Mouse (Mus musculus) liver, embryonic 11.5 days (tissue): ENCODE data around the gene H2-Ab1. TPM values are rescaled to one million over a fixed set of nuclear protein-coding genes. Genes with fewer than 3 reads are reported as not detected.
"Not testable (repeated sequence)": the region's sequence is repeated elsewhere in the genome, so short reads cannot be mapped to it uniquely, and the experiment has no call there.

ENCODE experiments used
- ATAC-seq: fragments of 200-750 bp; cut with Nextera tagmentation; replicated peaks from 2 replicates; pipeline ENCODE4 v1.8.0; 2017; ENCODE audit warnings: moderate number of reproducible peaks, mild to moderate bottlenecking, moderate TSS enrichment, moderate library complexity; ENCODE audit not compliant: low FRiP score
- DNase-seq: peaks from one replicate; pipeline ENCODE4 v3.0.0-alpha.2; 2017; ENCODE audit warnings: low spot score
- H3K27ac ChIP-seq: fragments of 300-500 bp; sonication (generic); 2 replicates; pipeline ENCODE4 v1.5.1; 2014; ENCODE audit warnings: mild to moderate bottlenecking, low read depth, low read length, control low read depth
- H3K27me3 ChIP-seq: fragments of 300-500 bp; sonication (generic); replicated peaks from 2 replicates; pipeline ENCODE4 v1.6.1; 2014; ENCODE audit warnings: low read length, mixed read lengths; ENCODE audit not compliant: control insufficient read depth, insufficient read depth
- H3K36me3 ChIP-seq: fragments of 300-500 bp; sonication (generic); 2 replicates; pipeline ENCODE4 v1.6.1; 2014; ENCODE audit warnings: mild to moderate bottlenecking, low read length, moderate library complexity, mixed read lengths; ENCODE audit not compliant: control insufficient read depth, insufficient read depth
- H3K4me1 ChIP-seq: fragments of 300-500 bp; sonication (generic); replicated peaks from 2 replicates; pipeline ENCODE4 v1.6.1; 2014; ENCODE audit warnings: low read length, mixed read lengths; ENCODE audit not compliant: control insufficient read depth, insufficient read depth
- H3K4me2 ChIP-seq: fragments of 300-500 bp; sonication (generic); 2 replicates; pipeline ENCODE4 v1.6.1; 2014; ENCODE audit warnings: mild to moderate bottlenecking, control low read depth, moderate library complexity
- H3K4me3 ChIP-seq: fragments of 300-500 bp; sonication (generic); 2 replicates; pipeline ENCODE4 v1.5.1; 2014; ENCODE audit warnings: low read depth, low read length, control low read depth
- H3K9ac ChIP-seq: fragments of 300-500 bp; sonication (generic); 2 replicates; pipeline ENCODE4 v1.6.1; 2014; ENCODE audit warnings: low read depth, low read length, control low read depth
- H3K9me3 ChIP-seq: fragments of 300-500 bp; sonication (generic); 2 replicates; pipeline ENCODE4 v1.6.1; 2016; ENCODE audit warnings: low read length, inconsistent platforms, mixed read lengths; ENCODE audit not compliant: control insufficient read depth
- WGBS: fragments of 180-500 bp; shearing (Covaris S2); extraction: QIAGEN DNeasy Blood & Tissue Kit; methylation state at CpG from one replicate; pipeline ENCODE4 v1.1.7; 2014; 5-methylcytosine and 5-hydroxymethylcytosine counted together
- polyA plus RNA-seq: library from polyadenylated mRNA; unstranded; fragments of >200 nt; fragmentation: Nextera tagmentation; extraction: Ambion mirVana; gene quantifications from 2 replicates; pipeline ENCODE4 v1.2.1, GENCODE M21; 2014

The H2-Ab1 gene
- polyA plus RNA-seq, 1 experiment from 2014 or later = 3.9 TPM

GRCm38 (mm10) chr17:34230971-34231370, 26.5 kb upstream of the H2-Ab1 start:
- H3K4me1 ChIP-seq, H3K9ac ChIP-seq, H3K4me3 ChIP-seq, H3K27ac ChIP-seq, ATAC-seq, H3K9me3 ChIP-seq, H3K27me3 ChIP-seq, DNase-seq, H3K4me2 ChIP-seq, H3K36me3 ChIP-seq: not testable (repeated sequence)
- 88% methylated on average over 6 of the region's 9 CpGs for WGBS

- WGBS = 89% methylated on average over 6 of the region's 7 CpGs
These were observed 25.5 kb upstream of the H2-Ab1 start for GRCm38 (mm10) chr17:34232021-34232420.

GRCm38 (mm10) chr17:34234926-34235325, 22.6 kb upstream of the H2-Ab1 start:
- H3K27ac ChIP-seq = no peak overlapping the region

More at GRCm38 (mm10) chr17:34232021-34232420, 25.5 kb upstream of the H2-Ab1 start:
- H3K27ac ChIP-seq, ATAC-seq, H3K36me3 ChIP-seq, H3K4me3 ChIP-seq, H3K9ac ChIP-seq, H3K27me3 ChIP-seq, H3K4me2 ChIP-seq, H3K4me1 ChIP-seq, H3K9me3 ChIP-seq, DNase-seq: not testable (repeated sequence)

DNA sequence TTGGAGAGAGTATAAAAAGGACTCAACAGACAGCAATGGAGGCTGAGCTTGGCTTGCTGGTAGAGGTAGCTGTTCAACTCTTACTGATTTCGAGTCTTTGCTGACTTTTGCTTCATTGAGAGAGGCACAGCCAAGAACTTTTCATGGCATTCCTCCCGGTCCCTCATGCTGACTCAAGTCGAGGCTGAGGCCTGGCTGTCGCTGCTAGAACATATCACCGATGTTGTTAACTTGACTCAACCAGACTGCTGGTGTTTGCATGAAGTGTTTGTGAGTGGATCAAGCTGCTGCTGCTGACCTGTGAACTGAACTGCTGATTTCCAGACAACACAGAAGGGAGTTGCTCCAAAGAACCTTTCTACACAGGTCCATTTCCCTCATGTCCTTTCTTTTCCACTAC, 20.8 kb upstream of the H2-Ab1 start:
- ATAC-seq = no peak
- H3K4me2 ChIP-seq = no peak overlapping the region
- no peaks in the 10 kb centered on the region for H3K36me3 ChIP-seq
- no peak for DNase-seq
- no peaks in the 10 kb centered on the region for H3K9me3 ChIP-seq
- WGBS = 73% methylated on average over 5 of the region's 5 CpGs
- H3K27me3 ChIP-seq = no peaks in the 10 kb centered on the region
- no peaks in the 10 kb centered on the region for H3K4me1 ChIP-seq
- no peak overlapping the region for H3K27ac ChIP-seq
- no peak overlapping the region for H3K4me3 ChIP-seq
- H3K9ac ChIP-seq = no peak overlapping the region

More at GRCm38 (mm10) chr17:34234926-34235325, 22.6 kb upstream of the H2-Ab1 start:
- no peaks in the 10 kb centered on the region for H3K27me3 ChIP-seq
- 44% methylated on average over 9 of the region's 9 CpGs for WGBS
- H3K4me2 ChIP-seq = no peak overlapping the region
- H3K4me1 ChIP-seq = no peaks in the 10 kb centered on the region
- H3K9ac ChIP-seq = no peak overlapping the region
- DNase-seq (peak; percentile 48), ATAC-seq (no peak)
- H3K36me3 ChIP-seq = no peaks in the 10 kb centered on the region
- no peak overlapping the region for H3K4me3 ChIP-seq
- no peaks in the 10 kb centered on the region for H3K9me3 ChIP-seq

GRCm38 (mm10) chr17:34237741-34238140, 19.7 kb upstream of the H2-Ab1 start:
- H3K4me1 ChIP-seq = no peaks in the 10 kb centered on the region
- no peak overlapping the region for H3K9ac ChIP-seq
- DNase-seq (no peak), ATAC-seq (no peak)
- no peak overlapping the region for H3K27ac ChIP-seq
- no peaks in the 10 kb centered on the region for H3K27me3 ChIP-seq
- no peak overlapping the region for H3K4me2 ChIP-seq
- WGBS = 80% methylated on average over 3 of the region's 3 CpGs
- no peak overlapping the region for H3K4me3 ChIP-seq
- no peaks in the 10 kb centered on the region for H3K9me3 ChIP-seq
- H3K36me3 ChIP-seq = no peaks in the 10 kb centered on the region

GRCm38 (mm10) chr17:34238706-34239105, 18.8 kb upstream of the H2-Ab1 start, which contains the start of gene H2-Ob:
Gene H2-Ob (plus strand): TSS chr17:34238903.
- no peaks in the 10 kb centered on the region for H3K27me3 ChIP-seq
- H3K27ac ChIP-seq = no peak within 1 kb of the TSS
- no peaks in the 10 kb centered on the region for H3K36me3 ChIP-seq
- no peaks in the 10 kb centered on the region for H3K9me3 ChIP-seq
- no peak within 1 kb of the TSS for H3K4me3 ChIP-seq
- DNase-seq (no peak), ATAC-seq (no peak)
- H3K9ac ChIP-seq = no peak within 1 kb of the TSS
- H3K4me2 ChIP-seq = no peak within 1 kb of the TSS
- no peaks in the 10 kb centered on the region for H3K4me1 ChIP-seq
- 54% methylated on average over 3 of the region's 3 CpGs for WGBS

DNA sequence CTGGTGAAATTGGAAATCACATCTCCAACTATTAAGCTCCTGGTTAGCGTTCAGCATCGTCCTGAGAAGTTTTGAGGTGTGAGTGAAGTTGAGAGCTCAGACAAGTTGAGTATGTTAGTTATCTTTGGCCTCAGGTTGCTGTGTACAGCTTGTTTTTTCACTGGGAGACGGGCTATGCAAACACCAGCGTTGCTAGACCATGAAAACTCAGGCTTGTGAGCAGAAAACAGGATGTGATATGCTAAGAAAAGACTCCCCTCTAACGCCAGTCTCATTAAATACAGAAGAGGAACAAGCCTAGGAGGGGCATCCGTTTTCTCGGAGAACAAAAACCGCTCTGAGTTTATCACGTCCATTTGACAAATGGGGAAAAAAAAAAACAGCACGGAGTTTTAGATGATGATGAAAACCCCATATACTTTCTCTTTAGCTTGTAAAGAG, 17.9 kb upstream of the H2-Ab1 start:
- DNase-seq (no peak), ATAC-seq (no peak)
- no peaks in the 10 kb centered on the region for H3K4me1 ChIP-seq
- H3K36me3 ChIP-seq = no peaks in the 10 kb centered on the region
- 46% methylated on average over 10 of the region's 10 CpGs for WGBS
- H3K9ac ChIP-seq = no peak overlapping the region
- no peak overlapping the region for H3K27ac ChIP-seq
- no peaks in the 10 kb centered on the region for H3K27me3 ChIP-seq
- H3K9me3 ChIP-seq = no peaks in the 10 kb centered on the region
- H3K4me2 ChIP-seq = no peak overlapping the region
- no peak overlapping the region for H3K4me3 ChIP-seq

DNA sequence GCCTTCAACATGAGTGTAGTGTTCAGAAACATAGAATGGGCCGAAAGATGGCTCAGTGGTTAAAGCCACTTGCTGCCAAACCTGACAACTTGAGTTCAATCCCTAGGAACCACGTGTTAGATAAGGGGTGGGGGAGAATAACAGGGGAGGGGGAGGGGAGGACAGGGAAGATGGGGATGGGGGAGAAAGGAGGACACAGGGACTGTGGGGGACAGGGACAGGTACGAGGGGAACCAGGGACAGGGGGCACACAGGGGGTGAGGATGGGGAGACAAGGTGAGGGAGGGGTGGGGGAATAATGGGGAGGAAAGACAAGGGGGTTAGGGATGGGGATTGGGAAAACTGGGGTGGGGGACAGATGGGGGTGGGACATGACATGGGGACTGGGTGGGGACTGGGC, 17.1 kb upstream of the H2-Ab1 start:
- Histone ChIP-seq H3K27ac (no peak overlapping the region), H3K9me3 (no peaks in the 10 kb centered on the region), H3K4me1 (no peaks in the 10 kb centered on the region), H3K4me3 (no peak overlapping the region), H3K9ac (no peak overlapping the region), H3K27me3 (no peaks in the 10 kb centered on the region), H3K4me2 (no peak overlapping the region), H3K36me3 (no peaks in the 10 kb centered on the region)
- WGBS = 47% methylated on average over 3 of the region's 3 CpGs
- no peak for ATAC-seq
- DNase-seq = no peak

GRCm38 (mm10) chr17:34240916-34241315, 16.6 kb upstream of the H2-Ab1 start:
- ATAC-seq = no peak
- Histone ChIP-seq H3K36me3 (no peaks in the 10 kb centered on the region), H3K9me3 (no peaks in the 10 kb centered on the region), H3K4me2 (no peak overlapping the region), H3K4me3 (no peak overlapping the region), H3K27ac (no peak overlapping the region), H3K27me3 (no peaks in the 10 kb centered on the region), H3K9ac (no peak overlapping the region), H3K4me1 (no peaks in the 10 kb centered on the region)
- no peak for DNase-seq
- 78% methylated on average over 6 of the region's 6 CpGs for WGBS
